Mouse (Mus musculus) brain, embryonic 18.5 days (tissue): ENCODE measurements around the gene Hspa4.
"Not testable (repeated sequence)": the region's sequence is repeated elsewhere in the genome, so short reads cannot be mapped to it uniquely, and the experiment has no call there.

Experiments used
- DNase-seq: peaks from one replicate; pipeline ENCODE4 v3.0.0-alpha.2; 2012; ENCODE audit warnings: low read depth, low spot score

The Hspa4 gene

DNA sequence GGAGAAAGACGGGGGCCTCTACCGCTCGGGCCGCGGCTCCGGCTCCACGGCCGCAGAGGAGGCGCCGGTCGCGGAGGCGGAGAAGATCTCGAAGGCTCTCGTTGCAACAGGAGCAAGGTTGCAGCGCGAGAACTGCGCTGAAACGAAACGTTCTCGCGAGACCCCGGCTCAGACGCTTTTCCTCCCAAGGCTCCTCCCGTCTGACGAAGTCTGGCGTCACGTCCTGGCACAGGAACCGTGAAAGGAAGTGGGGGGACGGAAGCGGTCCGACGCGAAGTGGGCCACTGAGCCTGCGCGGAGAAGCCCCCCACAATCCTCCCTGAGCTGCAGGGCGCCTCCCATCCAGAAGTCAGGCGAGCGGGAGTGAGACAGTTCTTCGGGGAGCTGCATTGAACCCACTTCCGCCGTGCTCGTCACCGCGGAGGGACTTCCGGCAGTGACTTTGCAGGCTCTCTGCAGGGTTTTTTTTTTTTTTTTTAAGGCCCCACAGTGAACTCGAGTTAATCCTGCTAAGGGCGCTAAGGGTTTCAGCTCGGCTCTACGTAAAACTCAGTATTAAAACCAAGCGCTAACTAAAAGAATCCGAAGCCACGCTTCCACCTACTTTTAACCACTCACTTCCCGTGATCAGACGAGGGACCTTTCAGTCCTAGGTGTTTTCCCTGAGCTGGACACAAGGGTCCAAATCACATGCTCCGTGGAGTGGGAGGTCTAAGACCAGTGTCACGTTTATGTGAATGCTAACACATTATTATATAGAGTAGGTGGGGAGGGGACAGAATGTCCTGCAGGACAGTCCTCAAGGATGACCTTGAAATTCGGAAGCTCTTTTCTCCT is at the start of gene Hspa4:
Hspa4 (minus strand) TSS at position 128 of the 837 bp plus-strand sequence.
- peak; percentile 99 for DNase-seq

DNA sequence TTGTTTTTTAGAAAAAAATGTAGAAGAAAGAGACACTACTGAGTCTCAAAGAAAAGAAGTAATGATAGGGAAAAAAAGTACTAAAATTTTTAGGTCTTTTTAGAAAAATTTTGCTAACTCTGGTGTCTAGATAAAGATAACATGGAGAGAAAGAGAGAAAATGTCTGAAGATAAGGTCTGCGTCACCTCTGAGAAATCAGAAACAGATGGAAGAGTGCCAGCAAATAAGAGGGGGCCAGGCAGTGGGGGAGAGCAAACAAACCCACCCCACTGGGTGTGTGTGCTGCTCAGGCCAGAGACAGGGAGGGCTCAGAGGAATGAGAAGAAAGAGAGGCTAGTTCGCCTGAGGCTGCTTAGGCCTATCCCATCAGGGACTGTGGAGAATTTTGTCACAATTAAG is 45.5 kb upstream of the Hspa4 start:
- DNase-seq: no peak

DNA sequence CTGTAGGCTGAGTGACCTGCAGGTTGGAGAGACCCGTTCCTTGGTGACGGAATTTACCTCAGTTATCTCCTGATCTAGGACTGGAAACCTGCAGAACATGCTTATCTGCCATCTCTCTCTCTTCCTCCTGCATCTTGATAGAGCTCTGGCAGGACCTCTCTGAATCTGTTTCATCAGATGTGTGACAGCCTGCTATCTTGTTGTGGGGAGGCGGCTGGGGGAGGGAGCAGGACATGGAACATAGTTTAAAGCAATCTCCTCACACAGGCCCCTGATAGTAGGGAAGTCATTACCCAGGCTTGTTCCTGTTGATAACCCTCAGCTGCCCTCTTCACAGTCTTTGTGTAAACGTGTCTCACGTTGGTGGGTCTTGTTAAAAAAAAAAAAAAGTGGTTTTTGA is 45.1 kb upstream of the Hspa4 start:
- no peak for DNase-seq

DNA sequence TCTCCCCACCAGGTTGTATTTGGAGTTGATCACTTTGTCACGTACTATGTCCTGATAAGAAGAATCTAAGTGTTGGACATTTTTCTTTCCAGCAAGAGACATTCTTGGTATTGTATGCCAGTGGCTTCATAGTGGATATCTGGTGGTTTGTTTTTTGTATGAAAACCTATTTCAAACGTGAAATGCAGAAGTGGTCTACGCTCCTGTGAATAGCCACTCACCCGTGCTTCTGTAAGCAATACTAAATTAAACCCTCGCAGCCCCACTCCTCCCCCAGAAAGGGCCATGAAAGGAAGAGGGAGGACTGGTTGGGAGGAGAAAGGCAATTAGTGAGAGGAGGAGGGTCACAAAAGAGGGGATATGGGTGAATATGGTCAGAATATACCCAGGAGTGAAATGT is 42.5 kb upstream of the Hspa4 start:
- DNase-seq: no peak

DNA sequence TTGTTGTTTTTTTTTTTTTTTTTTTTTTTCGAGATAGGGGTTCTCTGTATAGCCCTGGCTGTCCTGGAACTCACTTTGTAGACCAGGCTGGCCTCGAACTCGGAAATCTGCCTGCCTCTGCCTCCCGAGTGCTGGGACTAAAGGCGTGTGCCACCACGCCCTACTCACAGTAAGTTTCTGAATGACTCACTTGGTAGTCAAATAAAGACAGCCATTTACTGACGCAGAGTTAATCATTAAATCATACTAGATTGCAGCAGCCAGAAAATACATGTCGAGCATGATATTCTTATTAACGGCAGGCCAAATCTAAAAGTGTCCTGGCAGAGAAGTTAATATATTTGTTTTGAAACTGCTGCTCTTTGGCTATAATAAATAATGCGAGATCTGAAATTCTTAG is 40.8 kb upstream of the Hspa4 start:
- not testable (repeated sequence) for DNase-seq

DNA sequence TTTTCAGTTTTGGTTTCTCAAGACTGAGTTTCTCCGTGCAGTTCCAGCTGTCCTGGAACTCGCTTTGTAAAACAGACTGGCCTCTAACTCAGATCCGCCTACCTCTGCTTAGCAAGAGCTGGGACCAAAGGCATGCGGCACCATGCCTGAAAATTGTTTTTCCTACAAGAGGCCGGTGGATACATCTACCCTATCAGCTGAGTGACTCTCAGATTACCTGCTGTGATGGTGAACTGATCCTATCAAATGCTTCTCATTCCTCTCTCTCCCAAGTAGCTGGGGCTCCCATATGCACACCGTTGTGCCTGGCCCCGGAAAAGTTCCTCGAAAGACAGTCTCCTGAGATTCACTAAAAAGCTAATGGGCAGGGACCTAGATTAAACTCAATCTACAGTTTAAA is 37.4 kb upstream of the Hspa4 start:
- DNase-seq: no peak

DNA sequence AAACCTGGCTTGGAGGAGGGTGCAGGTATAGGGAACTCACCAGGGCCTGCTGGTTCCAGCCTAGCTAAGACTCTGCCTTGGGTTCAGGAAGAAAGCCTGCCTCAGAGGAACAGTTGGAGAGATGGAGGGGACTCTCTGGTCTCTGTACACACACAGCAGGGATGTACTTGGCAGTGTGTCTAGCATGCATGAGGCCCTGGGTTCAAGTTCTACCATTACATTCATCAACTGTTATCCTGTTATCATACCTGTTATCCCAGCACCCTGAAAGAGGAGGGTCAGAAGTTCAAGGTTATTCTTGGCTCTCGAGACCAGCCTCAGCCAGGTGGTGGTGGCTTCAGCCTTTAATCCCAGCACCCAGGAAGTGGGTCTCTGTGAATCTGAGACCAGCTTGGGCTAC is 36.7 kb upstream of the Hspa4 start:
- no peak for DNase-seq

DNA sequence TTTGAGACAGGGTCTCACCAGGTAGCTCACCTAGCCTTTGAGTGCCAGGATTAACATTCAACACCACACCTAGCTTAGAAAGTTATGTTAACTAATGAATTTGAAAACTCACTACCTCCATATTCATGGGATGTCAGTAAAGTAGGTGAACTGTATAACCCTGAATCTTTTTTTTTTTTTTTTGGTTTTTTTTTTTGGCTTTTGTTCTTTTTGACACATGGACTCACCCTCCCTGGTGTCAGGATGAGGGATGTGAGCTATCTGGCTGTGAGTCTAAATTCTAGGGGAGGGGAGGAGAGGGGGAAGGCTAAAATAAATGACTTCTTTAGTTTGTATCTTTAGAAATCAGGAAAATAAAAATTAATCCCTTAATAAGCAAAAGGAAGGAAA is 35.9 kb upstream of the Hspa4 start:
- no peak for DNase-seq

DNA sequence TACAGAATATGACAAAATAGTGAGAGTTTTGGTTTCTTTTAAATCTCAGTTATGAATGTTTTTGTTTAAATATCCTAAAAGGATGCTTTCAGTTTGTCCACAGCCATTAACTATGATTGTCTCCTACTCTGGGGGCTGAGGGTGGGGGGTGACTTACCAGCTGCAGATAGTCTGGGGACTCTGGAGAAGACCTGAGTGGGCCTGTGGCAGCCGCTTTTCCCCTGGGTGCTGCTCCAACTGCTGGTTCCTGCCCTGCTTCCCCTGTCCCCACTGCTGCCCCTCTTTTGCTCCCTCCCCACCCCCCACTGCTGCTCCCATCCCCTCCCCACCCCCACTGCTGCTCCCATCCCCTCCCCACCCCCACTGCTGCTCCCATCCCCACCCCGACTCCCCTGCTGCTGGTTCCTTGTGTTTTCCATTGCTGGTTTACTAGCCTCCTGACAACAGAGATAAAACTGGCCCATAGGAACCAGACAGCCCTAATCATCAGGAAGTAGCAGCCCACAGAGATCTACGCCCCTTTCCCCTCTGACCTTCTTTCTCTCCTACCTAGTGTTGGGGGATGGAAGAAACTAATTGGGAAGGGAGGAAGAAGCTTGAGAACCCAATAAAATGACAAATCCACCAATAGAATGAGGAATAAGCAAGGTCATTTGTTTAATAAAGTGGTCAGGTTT is 35.4 kb upstream of the Hspa4 start:
- DNase-seq: no peak

DNA sequence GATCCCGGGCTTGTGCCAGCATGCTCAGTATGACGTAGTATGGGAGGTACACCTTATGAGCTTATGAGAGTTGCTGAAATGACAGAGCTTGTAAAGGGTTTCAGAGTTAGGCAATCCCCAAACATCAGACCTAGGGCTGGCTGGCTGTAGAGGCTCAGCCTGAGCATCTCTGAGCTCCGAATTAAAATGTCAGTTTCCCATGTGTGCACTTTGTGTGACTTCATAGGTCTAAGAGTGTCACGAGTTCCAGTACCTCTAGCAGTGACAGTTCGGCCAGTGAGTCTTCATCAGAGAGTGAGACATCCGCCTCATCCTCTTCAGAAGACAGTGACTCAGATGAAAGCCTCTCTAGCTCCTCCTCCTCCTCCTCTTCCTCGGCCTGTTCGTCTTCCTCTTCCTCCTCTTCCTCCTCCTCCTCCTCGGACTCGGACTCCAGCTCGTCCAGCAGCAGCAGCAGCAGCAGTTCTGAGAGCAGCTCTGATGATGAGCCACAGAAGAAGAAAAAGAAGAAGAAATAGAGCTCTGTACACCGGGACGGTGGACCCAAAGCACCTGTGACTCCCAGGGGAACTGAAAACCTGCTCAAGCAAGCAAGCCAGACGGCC is 31.9 kb upstream of the Hspa4 start:
- DNase-seq: no peak

DNA sequence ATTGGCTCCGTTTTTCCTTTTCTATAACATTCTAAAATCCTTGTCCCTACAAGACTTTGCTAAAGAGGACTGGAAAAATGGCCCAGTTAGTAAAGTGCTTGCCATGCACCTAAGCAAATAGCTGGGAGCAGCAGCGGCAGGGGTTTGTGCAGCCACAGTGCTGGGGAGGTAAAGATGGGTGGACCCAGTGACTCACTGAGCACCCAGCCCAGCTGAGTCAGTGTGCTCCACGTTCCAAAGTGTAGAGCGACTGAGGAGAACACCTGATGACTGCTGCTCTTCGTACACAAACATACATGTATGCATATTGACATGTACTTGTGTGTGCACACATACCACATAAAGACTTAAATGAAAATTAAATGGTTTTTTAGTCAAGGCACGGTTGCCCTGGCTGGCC is 30.9 kb upstream of the Hspa4 start:
- no peak for DNase-seq

DNA sequence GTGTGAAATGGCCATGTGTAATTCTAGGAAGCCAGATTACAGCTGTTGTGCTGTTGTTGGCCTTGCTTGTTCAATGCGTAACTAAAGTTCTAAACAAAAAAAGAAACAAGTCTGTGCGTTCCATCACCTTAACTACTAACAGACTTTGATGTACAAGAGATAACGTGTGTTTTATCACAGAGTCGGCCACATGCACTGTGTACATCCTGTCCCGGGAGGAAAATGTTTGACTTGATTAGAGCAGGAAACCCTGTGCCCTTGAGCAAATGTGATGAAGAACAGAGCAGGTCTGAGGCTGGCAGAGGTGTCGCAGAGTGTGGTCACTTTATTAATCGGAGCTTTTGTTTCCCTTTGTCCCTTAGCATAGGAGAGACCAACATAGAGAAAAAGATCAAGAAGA is 30.1 kb upstream of the Hspa4 start:
- no peak for DNase-seq

DNA sequence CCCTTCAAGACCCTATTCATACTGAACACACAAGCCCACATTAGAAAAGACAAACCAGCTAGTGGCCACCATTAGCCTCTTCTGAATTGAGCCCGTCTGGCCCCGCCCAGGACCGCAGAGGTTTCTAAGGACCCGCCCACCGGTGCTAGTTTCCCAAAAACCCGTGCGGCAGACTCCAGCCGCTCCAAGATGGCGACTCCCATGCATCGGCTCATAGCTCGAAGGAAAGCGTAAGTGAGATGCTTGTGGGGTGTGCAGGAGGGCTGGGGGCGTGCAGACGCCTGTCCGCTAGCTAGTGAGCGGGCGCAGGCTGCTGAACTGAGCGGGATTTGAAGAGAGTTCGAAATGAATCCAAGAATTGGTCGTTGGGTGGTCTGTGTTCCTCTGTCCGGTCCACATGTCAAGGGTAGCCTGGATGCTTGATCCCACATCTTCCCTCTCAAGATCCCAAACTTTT is 24.3 kb upstream of the Hspa4 start, which contains the start of gene Zcchc10:
Zcchc10 (plus strand) TSS at position 168 of the 457 bp plus-strand sequence.
- peak; percentile 63 for DNase-seq

DNA sequence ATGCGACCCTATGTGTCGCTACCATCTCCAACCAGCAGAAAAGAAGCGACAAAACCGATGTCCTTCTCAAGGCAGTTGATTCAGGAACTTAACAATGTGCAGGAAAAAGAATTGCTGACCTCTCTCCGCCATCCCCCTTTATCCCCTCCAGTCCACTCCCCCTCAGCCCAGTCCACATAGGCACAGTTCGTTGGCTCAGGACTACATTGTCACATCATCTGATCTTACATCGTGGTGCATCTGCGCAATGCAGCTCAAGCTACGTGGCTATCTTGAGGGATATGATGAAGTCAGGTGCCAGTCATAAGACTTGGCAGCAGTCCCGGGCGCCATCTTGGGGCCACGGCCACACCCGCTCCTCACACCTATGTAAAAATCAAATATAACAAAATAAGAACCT is 19.6 kb upstream of the Hspa4 start:
- DNase-seq: not testable (repeated sequence)

DNA sequence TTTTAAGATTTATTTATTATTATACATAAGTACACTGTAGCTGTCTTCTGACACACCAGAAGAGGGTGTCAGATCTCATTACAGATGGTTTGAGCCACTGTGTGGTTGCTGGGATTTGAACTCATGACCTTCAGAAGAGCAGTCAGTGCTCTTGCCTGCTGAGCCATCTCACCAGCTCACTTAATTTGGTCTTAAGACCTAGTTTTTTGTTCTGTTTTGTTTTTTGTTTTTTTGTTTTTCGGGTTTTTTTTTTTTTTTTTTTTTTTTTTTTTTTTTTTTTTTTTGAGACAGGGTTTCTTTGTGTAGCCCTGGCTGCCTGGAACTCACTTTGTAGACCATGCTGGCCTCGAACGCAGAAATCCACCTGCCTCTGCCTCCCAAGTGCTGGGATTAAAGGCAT is 18.3 kb upstream of the Hspa4 start:
- not testable (repeated sequence) for DNase-seq

DNA sequence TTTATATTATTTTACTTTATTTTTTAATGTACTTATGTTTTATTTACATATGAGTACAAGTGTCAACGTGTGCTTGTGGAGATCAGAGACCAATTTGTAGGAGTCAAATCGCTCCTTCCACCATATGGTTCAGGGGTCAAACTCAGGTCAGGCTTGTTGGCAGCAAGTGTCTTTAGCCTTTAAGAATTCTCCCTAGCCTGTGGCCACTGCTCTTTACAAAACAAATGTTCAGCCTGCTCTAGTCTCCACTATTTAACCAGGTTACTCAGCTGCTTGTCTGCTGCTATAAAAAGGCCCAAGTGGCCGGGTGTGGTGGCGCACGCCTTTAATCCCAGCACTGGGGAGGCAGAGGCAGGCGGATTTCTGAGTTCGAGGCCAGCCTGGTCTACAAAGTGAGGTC is 17.8 kb upstream of the Hspa4 start:
- no peak for DNase-seq

DNA sequence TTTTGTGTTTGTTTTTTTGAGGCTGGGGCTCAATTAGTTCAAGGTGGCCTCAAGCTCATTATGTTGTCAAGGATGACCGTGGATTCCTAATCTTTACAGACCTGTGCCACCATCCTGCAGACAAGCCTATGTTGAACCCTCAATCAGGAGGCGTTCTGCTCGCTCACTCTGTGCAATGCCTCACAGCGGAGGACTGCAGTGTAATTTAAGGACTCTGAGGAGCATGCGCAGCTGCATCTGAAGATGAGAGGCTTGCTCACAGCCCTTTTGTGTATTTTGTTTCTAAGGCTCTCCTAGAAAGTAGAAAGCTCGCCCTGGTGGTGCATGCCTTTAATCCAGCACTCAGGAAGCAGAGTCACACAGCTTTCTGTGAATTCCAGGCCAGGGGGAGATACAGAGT is 16.7 kb upstream of the Hspa4 start:
- DNase-seq: no peak

DNA sequence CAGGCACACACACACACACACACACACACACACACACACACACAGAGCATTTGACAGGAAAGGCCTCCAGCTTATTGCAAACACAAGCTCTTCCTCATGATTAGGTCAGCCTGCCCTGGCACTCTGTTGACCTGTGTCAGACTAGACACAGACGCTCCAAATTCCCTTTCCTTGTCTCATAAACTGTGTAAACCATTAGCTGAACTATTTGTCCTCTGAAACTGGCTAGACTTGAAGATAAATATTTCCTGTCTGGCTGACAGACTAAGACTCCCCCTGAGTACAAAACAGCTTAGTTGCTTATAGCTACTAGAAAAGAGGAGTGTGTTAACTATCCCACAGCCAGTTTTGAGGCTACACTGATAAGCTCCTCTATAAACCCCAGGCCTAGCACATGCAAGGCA is 14.5 kb upstream of the Hspa4 start:
- no peak for DNase-seq

DNA sequence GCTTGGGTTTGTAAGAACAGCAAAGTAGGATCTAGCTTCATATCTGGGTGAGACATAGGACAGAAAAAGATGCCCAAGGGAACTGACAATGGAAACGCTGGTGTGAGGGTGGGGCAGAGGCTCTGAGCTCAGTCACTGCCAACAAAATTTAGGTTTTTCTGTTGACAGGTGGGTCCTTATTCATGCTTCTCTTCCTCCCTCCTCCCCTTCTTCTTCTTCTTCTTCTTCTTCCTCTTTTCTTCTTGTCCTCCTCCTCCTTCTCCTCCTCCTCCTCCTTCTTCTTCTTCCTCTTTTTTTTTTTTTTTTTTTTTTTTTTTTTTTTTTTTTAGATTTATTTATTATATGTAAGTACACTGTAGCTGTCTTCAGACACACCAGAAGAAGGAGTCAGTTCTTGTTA is 12.6 kb upstream of the Hspa4 start:
- not testable (repeated sequence) for DNase-seq

DNA sequence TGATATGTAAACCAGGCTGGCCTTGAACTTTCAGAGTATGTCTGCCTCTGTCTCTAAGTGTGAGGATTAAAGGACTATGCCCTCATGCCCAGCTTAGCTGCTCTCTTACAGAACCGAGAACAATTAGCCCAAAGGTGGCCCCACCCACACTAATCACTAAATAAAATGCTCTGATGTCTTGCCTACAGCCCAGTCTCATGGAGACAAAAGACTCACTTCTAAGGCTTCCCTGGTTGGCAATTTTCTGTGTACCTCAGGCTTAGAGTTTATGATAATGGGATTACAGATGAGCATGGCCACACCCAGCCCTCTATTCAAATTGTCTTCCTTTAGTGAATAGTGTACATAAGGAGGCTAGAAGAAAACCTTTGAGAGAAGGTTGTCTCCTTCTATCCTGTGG is 11.1 kb upstream of the Hspa4 start:
- DNase-seq: no peak

DNA sequence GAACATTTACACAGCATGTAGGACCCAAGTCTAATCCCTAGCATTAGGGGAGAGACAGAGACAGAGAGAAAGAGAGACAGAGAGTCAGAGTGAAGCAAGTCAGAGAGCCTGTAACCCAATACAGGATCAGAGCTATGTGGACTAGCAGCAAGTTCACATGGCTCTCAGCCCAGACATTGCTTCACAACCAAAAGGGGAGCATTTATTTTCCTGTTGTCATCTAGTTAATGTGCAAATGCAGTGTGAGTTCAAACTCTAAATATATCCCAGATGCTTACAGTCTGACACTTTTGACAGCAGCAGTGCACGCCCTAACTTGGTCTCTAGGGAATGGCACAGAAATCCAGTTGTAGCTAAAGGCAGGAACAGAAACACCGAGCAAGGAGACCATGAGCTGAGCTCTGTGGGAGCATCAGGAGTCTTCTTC is 8.6 kb upstream of the Hspa4 start:
- no peak for DNase-seq

DNA sequence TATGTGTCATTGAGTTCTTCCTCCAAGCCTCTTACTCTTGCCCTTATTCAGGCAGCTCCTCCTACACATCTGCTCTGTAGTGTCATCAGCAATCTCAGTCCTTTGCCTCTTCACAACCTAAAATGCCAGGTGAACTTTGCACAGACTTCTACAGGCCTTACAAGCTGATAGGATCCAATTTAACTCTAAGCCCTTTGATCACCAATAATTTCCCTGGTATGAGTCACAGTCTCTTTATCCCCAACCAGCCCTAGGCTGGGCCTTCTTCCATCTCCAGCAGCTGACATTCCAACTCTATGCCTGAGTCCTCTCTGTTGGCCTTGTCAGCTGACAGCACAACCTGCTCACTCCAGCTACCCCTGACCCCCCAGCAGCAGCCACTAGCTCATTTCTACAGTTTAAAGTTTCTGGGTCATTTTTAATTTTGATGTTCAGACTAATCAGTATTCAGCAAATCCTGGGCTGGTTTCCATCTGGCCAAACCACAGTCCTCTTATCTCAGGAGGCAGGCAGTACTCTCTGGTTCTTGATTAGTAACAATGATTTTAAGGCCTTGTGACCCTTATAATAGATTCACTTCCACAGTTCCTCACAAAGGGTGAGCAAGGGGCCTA is 8.1 kb upstream of the Hspa4 start:
- DNase-seq: no peak
